Mouse (Mus musculus): Measurements from ENCODE around the gene Trim24. TPM values are rescaled to one million over a fixed set of nuclear protein-coding genes. Genes with fewer than 3 reads are reported as not detected.
"Not testable (repeated sequence)": the region's sequence is repeated elsewhere in the genome, so short reads cannot be mapped to it uniquely, and the experiment has no call there.

Gene Trim24
- 13.6 and 14.3 TPM in 2 replicates for polyA plus RNA-seq (2015; fragmentation: Nextera tagmentation; extraction: Ambion mirVana)

GRCm38 (mm10) chr6:37870245-37871136, at the start of gene Trim24:
Trim24 (plus strand) TSS chr6:37870811.
- peak within 1 kb of the TSS; percentile 57 for H3K4me2 ChIP-seq (ENCODE audit: low read length)
- 0 out of 2 replicates have a peak, but pooled peaks have one; percentile 6 for TF ChIP-seq CTCF (IDR thresholded peaks at IDR 0.05; ENCODE audit: low read depth)
- H3K4me1 ChIP-seq (replicated peaks; ENCODE audit: insufficient read depth, low read length) = no peaks in the 10 kb centered on the region
- H3K36me3 ChIP-seq (ENCODE audit: insufficient read depth, low read length) = no peaks in the 10 kb centered on the region
- peak within 1 kb of the TSS; percentile 98 for H3K27ac ChIP-seq
- peak; percentile 98 for DNase-seq (ENCODE audit: low spot score)
- peak within 1 kb of the TSS; percentile 97 for H3K9ac ChIP-seq (ENCODE audit: low read depth, low read length)
- peak within 1 kb of the TSS; percentile 89 for H3K4me3 ChIP-seq (replicated peaks; ENCODE audit: low read depth, low read length)
- peaks cover 28% of the 10 kb centered on the region for H3K9me3 ChIP-seq (replicated peaks; ENCODE audit: low read length)
- no peaks in the 10 kb centered on the region for H3K27me3 ChIP-seq (ENCODE audit: insufficient read depth, low read length)
- peak; percentile 98 for ATAC-seq (replicated peaks; ENCODE audit: low FRiP score, low read depth)
- under 1% methylated on average over 78 of the region's 89 CpGs for WGBS

GRCm38 (mm10) chr6:37821531-37822051, 49.0 kb upstream of the Trim24 start:
- Histone ChIP-seq H3K4me3 (replicated peaks; ENCODE audit: low read depth, low read length) (no peak overlapping the region), H3K9ac (ENCODE audit: low read depth, low read length) (no peak overlapping the region), H3K27ac (no peak overlapping the region), H3K9me3 (replicated peaks; ENCODE audit: low read length) (no peaks in the 10 kb centered on the region), H3K27me3 (ENCODE audit: insufficient read depth, low read length) (no peaks in the 10 kb centered on the region), H3K4me1 (replicated peaks; ENCODE audit: insufficient read depth, low read length) (no peaks in the 10 kb centered on the region), H3K4me2 (ENCODE audit: low read length) (no peak overlapping the region), H3K36me3 (ENCODE audit: insufficient read depth, low read length) (no peaks in the 10 kb centered on the region)
- 86% methylated on average over 6 of the region's 6 CpGs for WGBS
- no peak for TF ChIP-seq CTCF (IDR thresholded peaks at IDR 0.05; ENCODE audit: low read depth)
- ATAC-seq (replicated peaks; ENCODE audit: low FRiP score, low read depth) = no peak
- no peak for DNase-seq (ENCODE audit: low spot score)

- DNase-seq (ENCODE audit: low spot score) (no peak), ATAC-seq (replicated peaks; ENCODE audit: low FRiP score, low read depth) (no peak)
- 93% methylated on average over 2 of the region's 2 CpGs for WGBS
- Histone ChIP-seq H3K4me1 (replicated peaks; ENCODE audit: insufficient read depth, low read length) (no peaks in the 10 kb centered on the region), H3K36me3 (ENCODE audit: insufficient read depth, low read length) (no peaks in the 10 kb centered on the region), H3K4me3 (replicated peaks; ENCODE audit: low read depth, low read length) (no peak overlapping the region), H3K4me2 (ENCODE audit: low read length) (no peak overlapping the region), H3K27ac (no peak overlapping the region), H3K9me3 (replicated peaks; ENCODE audit: low read length) (no peaks in the 10 kb centered on the region), H3K27me3 (ENCODE audit: insufficient read depth, low read length) (no peaks in the 10 kb centered on the region), H3K9ac (ENCODE audit: low read depth, low read length) (no peak overlapping the region)
- no peak for TF ChIP-seq CTCF (IDR thresholded peaks at IDR 0.05; ENCODE audit: low read depth)
Measured at GRCm38 (mm10) chr6:37822390-37822789, 48.2 kb upstream of the Trim24 start.

DNA sequence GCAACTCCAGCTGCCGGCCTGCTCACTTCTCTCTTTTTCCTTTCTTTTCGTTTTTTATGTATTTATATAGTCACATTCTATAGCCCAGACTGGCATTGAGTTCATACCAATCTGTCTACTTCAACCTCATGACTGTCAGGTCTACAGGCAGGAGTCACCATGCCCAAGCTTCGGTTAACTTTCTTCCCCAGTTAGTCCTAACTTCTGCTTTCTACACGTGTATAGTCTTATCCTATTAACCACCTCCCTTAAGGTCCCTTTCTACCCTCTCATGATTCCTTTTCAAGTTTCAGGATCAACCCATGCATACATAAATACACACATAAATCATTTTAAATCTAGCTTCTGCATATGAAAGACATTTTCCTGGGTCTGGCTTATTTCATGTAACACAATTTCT, 46.9 kb upstream of the Trim24 start:
- TF ChIP-seq CTCF (IDR thresholded peaks at IDR 0.05; ENCODE audit: low read depth) = no peak
- H3K9me3 ChIP-seq (replicated peaks; ENCODE audit: low read length) = no peaks in the 10 kb centered on the region
- H3K4me3 ChIP-seq (replicated peaks; ENCODE audit: low read depth, low read length) = no peak overlapping the region
- DNase-seq (ENCODE audit: low spot score) = no peak
- no peak for ATAC-seq (replicated peaks; ENCODE audit: low FRiP score, low read depth)
- no peak overlapping the region for H3K4me2 ChIP-seq (ENCODE audit: low read length)
- 87% methylated on average over 4 of the region's 4 CpGs for WGBS
- no peak overlapping the region for H3K27ac ChIP-seq
- H3K36me3 ChIP-seq (ENCODE audit: insufficient read depth, low read length) = no peaks in the 10 kb centered on the region
- no peaks in the 10 kb centered on the region for H3K27me3 ChIP-seq (ENCODE audit: insufficient read depth, low read length)
- H3K4me1 ChIP-seq (replicated peaks; ENCODE audit: insufficient read depth, low read length) = no peaks in the 10 kb centered on the region
- no peak overlapping the region for H3K9ac ChIP-seq (ENCODE audit: low read depth, low read length)

DNA sequence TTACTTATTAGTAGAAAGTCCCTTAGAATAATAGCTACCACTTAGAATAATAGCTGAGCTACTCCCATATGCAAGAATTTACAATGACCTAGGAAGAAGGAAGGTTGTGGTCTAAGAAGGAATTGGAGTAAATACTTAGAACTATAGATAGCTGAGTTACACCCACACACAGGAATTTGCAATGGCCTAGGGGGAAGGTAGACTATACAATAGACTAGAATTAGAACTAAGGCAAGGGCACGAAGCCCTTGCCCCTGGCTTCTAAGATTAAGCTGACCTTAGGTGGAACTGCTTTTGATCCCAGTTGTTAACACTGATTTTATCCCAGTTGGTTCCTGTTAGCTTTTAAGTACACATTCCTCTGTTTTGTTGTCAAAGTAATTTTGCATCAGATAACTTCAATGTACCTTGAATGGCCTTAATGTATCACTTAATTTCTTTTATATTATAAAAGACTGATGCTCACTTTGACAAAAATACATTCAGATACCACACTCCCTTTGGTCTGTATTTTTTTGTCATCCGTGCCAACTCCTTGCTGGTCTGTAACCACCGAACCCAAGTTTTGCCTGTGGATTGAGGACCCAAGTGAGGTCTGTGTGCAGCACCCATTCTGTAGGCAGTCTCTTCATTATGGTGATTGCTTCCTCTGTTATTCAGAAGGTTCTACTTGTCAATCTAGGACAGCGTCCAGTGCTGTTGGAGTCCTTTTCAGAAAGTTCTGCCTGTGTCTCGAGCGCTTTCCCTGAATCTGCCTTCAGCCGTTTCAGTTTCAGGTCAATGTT, 45.1 kb upstream of the Trim24 start:
- DNase-seq (ENCODE audit: low spot score); H3K9ac ChIP-seq (ENCODE audit: low read depth, low read length); H3K4me1 ChIP-seq (replicated peaks; ENCODE audit: insufficient read depth, low read length); H3K4me3 ChIP-seq (replicated peaks; ENCODE audit: low read depth, low read length); H3K27me3 ChIP-seq (ENCODE audit: insufficient read depth, low read length); H3K9me3 ChIP-seq (replicated peaks; ENCODE audit: low read length); H3K4me2 ChIP-seq (ENCODE audit: low read length); H3K27ac ChIP-seq; ATAC-seq (replicated peaks; ENCODE audit: low FRiP score, low read depth); H3K36me3 ChIP-seq (ENCODE audit: insufficient read depth, low read length): not testable (repeated sequence)
- 92% methylated on average over 7 of the region's 7 CpGs for WGBS

DNA sequence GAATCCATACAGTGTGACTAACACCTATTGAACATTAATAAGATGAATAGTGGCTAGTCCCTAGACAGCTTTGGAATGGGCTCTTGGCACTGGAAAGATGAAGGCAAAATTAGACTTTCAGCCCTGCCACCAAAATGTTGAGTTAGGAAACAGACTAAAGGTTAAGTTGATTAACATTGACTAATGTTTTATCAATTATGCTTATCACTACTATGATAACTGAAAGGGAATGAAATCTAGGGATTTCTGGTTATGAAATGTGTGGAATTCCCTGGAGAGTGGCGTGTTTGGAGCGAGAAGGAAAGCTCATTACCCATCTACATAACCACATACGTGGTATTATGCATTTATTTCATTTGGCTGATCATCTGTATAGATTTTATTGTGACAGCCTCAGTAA, 41.7 kb upstream of the Trim24 start:
- Histone ChIP-seq H3K36me3 (ENCODE audit: insufficient read depth, low read length) (no peaks in the 10 kb centered on the region), H3K9ac (ENCODE audit: low read depth, low read length) (no peak overlapping the region), H3K4me2 (ENCODE audit: low read length) (no peak overlapping the region), H3K4me3 (replicated peaks; ENCODE audit: low read depth, low read length) (no peak overlapping the region), H3K9me3 (replicated peaks; ENCODE audit: low read length) (no peaks in the 10 kb centered on the region), H3K27me3 (ENCODE audit: insufficient read depth, low read length) (no peaks in the 10 kb centered on the region), H3K4me1 (replicated peaks; ENCODE audit: insufficient read depth, low read length) (no peaks in the 10 kb centered on the region), H3K27ac (no peak overlapping the region)
- 89% methylated on average over 3 of the region's 3 CpGs for WGBS
- ATAC-seq (replicated peaks; ENCODE audit: low FRiP score, low read depth) (no peak), DNase-seq (ENCODE audit: low spot score) (no peak)
- TF ChIP-seq CTCF (IDR thresholded peaks at IDR 0.05; ENCODE audit: low read depth) = no peak
